Mouse (Mus musculus) MEL (cell line): Measurements from ENCODE around the gene Vopp1.

Source experiments
- CHD2 ChIP-seq: IDR thresholded peaks from 2 replicates; pipeline ENCODE4 v1.6.1; 2011; ENCODE audit warnings: low read length, improper control_type of control experiment
- CTCF ChIP-seq, 3 experiments: IDR thresholded peaks in 2 of 3; conservative IDR thresholded peaks in 1 of 3; 2 replicates each; pipeline ENCODE4 v1.5.1; 2011 to 2012; ENCODE audit warnings: low read length in 3 of 3, low read depth in 2 of 3, mild to moderate bottlenecking in 2 of 3, improper control_type of control experiment in 1 of 3, inconsistent platforms in 1 of 3, mixed read lengths in 1 of 3, moderate library complexity in 1 of 3; ENCODE audit not compliant: control insufficient read depth in 1 of 3, insufficient read depth in 1 of 3, poor library complexity in 1 of 3, severe bottlenecking in 1 of 3
- EP300 ChIP-seq, 2 experiments: IDR thresholded peaks; 2 replicates each; pipeline ENCODE4 v1.6.1; 2011; ENCODE audit warnings: improper control_type of control experiment in 2 of 2, low read length in 2 of 2, low read depth in 1 of 2, mild to moderate bottlenecking in 1 of 2
- GATA1 ChIP-seq: IDR thresholded peaks from 2 replicates; pipeline ENCODE4 v1.6.1; 2011; ENCODE audit warnings: low read depth, low read length, improper control_type of control experiment
- KAT2A ChIP-seq: conservative IDR thresholded peaks from 2 replicates; pipeline ENCODE4 v1.6.1; 2012; ENCODE audit warnings: low read depth, low read length, improper control_type of control experiment, inconsistent platforms
- MEF2A ChIP-seq: IDR thresholded peaks from 2 replicates; pipeline ENCODE4 v1.6.1; 2014; ENCODE audit warnings: low read depth, mild to moderate bottlenecking, inconsistent platforms, low read length, improper control_type of control experiment; ENCODE audit not compliant: poor library complexity, insufficient replicate concordance, severe bottlenecking; ENCODE audit errors: extremely low read depth
- MYC ChIP-seq: IDR thresholded peaks from 2 replicates; pipeline ENCODE4 v1.6.1; 2011; ENCODE audit warnings: low read depth, mild to moderate bottlenecking, low read length, improper control_type of control experiment, moderate library complexity
- POLR2A ChIP-seq, 2 experiments: IDR thresholded peaks; 2 replicates each; pipeline ENCODE4 v1.6.1; 2011 to 2012; ENCODE audit warnings: low read length in 2 of 2, mild to moderate bottlenecking in 2 of 2, control low read depth in 1 of 2, improper control_type of control experiment in 1 of 2, low read depth in 1 of 2, moderate library complexity in 1 of 2; ENCODE audit not compliant: control insufficient read depth in 1 of 2, insufficient read depth in 1 of 2, poor library complexity in 1 of 2
- RCOR1 ChIP-seq: IDR thresholded peaks from 2 replicates; pipeline ENCODE4 v1.6.1; 2012; ENCODE audit warnings: low read depth, mild to moderate bottlenecking, inconsistent platforms, low read length, improper control_type of control experiment
- ZKSCAN1 ChIP-seq: IDR thresholded peaks from 2 replicates; pipeline ENCODE4 v1.6.1; 2012; ENCODE audit warnings: low read depth, mild to moderate bottlenecking, inconsistent platforms, low read length, improper control_type of control experiment, moderate library complexity

- TF ChIP-seq POLR2A (IDR thresholded peaks at IDR 0.05; ENCODE audit: control insufficient read depth in 1 of 2, insufficient read depth in 1 of 2, low read depth in 1 of 2, low read length in 2 of 2, poor library complexity in 1 of 2) (no peak), MYC (no peak), KAT2A (no peak), CTCF (IDR thresholded peaks at IDR 0.05 in 2 of 3, conservative IDR thresholded peaks at IDR 0.05 in 1 of 3; ENCODE audit: control insufficient read depth in 1 of 3, insufficient read depth in 1 of 3, low read depth in 2 of 3, low read length in 3 of 3, poor library complexity in 1 of 3, severe bottlenecking in 1 of 3) (no peak; a peak in 1 of 6 replicates), CHD2 (no peak), ZKSCAN1 (no peak), RCOR1 (no peak), MEF2A (no peak), EP300 (IDR thresholded peaks at IDR 0.05; ENCODE audit: low read depth in 1 of 2, low read length in 2 of 2) (peak; percentile 24 to 77; a peak in 2 of 4 replicates), GATA1 (peak; percentile 72)
Measured at GRCm38 (mm10) chr6:57767112-57767868, 57.7 kb downstream of the Vopp1 start.
